Mouse (Mus musculus): ENCODE measurements around the gene Mxra7. TPM values are rescaled to one million over a fixed set of nuclear protein-coding genes. Genes with fewer than 3 reads are reported as not detected.

Mxra7 gene
- total RNA-seq, 2 experiments from 2014 or later: 16.8 to 21.2 TPM

DNA sequence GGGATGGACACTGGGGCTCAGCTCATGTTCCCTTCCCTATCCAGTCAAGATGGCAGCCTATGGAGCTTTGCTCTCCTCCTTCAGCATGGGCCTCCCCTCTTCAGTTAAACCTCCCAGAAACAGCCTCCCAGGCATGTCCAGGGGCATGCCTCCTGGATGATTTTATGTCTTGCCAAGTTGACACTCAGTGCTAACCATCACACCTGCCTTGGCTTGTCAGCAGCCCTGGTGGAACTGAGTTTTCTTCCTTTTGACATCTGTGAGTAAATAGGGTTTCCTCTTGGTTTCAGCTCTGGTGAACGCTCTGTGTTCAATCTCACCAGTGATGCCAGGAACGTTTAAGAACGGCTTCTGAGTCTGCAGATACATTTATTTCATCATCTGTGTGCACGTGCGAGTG, 25.1 kb downstream of the Mxra7 start:
- DNase-seq (ENCODE audit: extremely low spot score in 1 of 2, low spot score in 1 of 2): no peak

DNA sequence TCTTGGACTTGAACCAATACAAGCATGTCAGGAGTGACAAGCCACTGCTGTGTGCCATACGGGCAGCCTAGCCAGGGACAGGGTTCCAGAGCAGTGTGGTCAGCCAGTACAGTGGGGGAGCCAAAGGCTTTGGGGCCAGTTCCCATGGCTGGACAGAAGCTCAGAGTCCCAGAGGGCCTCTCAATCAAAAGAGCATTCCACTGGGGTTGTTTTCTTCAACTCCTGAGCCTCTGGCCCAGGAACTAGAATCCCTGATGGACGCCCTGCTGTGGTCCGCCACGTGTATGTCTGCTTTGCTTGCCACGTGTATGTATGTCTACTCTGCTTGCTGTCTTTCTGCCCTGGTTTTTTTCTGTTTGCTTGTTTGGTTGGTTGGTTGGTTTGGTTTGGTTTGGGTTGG, 26.7 kb downstream of the Mxra7 start:
- no peak for DNase-seq (ENCODE audit: extremely low spot score in 1 of 2, low spot score in 1 of 2)

DNA sequence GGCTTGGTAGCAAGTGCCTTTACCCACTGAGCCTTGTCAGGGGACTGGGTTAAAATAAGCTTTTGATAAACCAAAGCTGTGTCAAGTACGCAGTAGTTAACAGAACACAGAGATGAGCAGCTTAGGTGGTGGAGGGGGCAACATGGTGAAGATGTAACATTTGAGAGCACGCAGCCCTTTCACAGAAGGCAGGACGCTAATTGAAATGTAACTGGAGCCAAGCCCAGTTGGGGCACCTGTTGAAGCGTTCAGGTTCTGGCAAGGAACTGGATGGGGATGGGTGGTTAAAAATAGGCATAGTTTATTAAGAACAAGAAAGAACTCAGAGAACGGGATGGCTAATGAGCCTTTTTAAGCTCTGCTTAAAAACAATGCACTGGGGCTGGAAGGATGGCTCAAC, 28.5 kb downstream of the Mxra7 start:
- no peak for DNase-seq (ENCODE audit: extremely low spot score in 1 of 2, low spot score in 1 of 2)

DNA sequence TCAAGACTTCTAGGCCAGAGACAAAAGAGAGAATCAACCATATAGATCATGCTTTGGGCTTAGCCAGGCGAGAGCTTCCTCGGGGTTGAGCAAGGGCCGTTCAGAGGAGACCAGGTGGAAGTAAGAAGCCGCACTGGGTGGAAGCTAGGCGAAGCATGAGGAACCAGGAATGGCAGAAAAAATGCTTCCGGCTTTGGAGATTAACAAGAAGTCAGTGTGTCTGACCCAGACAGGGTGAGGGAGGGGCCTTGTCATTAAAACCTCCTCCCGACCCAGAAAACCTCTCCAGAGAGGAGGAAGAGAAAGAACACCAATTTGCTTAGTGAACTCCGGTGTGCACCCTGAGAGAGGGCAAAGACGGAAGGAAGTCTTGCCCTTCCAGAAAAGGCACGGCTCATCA, 43.6 kb downstream of the Mxra7 start:
- DNase-seq (ENCODE audit: extremely low spot score in 1 of 2, low spot score in 1 of 2): no peak

DNA sequence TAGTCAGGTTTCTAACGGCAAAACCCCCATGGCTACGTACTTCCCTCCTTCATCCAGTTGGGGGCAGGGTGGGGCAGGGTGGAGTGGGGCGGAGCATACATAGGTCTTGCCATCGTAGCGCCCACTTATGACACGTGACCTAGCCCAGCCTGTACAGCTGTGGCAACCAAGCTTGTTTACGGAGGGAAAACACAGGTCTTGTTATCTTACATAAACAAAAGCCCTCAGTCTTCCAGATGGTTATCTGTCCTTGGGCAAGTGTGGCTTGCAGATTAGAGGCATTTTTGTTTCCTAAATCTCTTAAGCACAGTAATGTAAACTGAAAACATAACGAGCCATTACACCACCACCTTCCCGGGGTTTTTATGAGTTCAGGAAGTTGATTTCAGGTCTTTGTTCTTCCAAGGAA, 45.1 kb downstream of the Mxra7 start:
- DNase-seq (ENCODE audit: extremely low spot score in 1 of 2, low spot score in 1 of 2): no peak

DNA sequence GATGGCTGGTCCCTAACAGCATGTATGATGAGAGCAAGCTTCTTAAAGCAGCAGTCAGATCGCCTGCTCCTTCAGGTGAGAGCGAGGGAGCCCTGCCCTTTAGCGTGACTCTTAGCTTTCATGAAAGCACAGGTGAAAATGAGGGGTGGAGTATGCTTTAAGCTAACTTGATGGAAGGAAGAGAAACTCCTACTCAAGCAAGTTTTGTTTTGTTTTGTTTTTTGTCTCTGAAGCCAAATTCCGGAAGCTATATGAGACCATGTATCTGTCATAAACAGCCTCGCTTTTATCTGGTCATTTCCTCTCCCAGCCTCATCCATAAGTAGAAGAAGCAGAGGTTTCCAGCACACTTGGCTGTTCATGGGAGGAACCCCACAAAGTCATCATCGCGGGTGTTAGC, 52.4 kb downstream of the Mxra7 start, which contains the start of gene St6galnac1:
Gene St6galnac1, minus strand, starts transcription at position 101 of the 400 bp plus-strand sequence.
- DNase-seq (ENCODE audit: extremely low spot score in 1 of 2, low spot score in 1 of 2): no peak

DNA sequence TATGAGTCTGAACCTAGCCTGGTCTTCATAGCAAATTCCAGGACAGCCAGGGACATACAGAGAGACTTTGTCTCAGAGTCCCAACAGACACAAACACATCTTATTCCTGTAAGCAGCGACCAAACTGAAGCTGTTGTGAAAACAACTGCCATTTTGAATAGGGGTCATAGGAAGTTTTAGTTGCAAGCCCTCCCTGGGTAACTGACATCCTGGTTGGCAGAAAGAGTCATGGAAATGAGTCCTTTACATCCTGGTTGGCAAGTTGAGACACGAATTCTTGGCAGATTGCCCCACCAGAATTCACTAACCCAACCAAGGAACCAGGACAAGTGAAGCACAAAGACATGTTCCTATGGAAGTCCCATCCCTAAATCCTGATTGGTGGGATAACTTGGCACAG, 54.6 kb downstream of the Mxra7 start:
- DNase-seq (ENCODE audit: extremely low spot score in 1 of 2, low spot score in 1 of 2): no peak

DNA sequence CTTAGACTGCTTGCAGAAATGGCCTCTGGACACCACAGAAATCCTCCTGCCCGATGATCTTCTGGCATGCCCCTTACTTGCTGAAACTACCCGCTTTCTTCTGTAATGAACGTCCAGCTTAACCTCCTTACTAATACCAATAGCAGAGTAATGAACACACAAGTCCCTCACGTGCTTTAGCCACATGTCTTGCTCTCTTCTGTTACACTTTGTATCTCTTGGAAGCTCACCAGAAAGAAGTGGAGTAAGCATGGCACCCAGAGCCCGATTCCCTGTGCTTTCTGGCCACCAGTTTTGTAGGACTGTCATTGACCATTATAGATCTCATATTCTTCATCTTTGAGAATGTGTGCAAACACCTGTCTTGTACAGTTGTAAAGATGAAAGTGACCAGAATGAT, 58.0 kb downstream of the Mxra7 start:
- no peak for DNase-seq (ENCODE audit: extremely low spot score in 1 of 2, low spot score in 1 of 2)

DNA sequence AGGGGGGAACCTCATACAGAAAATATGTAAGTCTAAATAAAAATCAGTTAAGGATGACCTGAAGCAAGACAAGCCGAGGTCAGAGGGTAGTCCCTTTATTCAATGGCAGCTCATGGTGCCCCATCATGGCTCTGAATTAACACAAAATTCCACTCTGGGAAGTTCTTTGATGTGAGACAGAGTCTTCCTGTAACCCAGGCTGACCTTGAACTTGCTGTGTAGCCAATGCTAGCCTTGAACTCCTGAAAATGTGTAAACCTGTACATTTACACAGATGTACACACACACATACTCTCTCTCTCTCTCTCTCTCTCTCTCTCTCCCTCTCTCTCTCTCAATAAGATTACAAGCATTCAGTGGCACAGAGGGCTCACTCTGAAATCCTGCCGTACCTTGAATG, 62.9 kb downstream of the Mxra7 start:
- DNase-seq (ENCODE audit: extremely low spot score in 1 of 2, low spot score in 1 of 2): no peak

DNA sequence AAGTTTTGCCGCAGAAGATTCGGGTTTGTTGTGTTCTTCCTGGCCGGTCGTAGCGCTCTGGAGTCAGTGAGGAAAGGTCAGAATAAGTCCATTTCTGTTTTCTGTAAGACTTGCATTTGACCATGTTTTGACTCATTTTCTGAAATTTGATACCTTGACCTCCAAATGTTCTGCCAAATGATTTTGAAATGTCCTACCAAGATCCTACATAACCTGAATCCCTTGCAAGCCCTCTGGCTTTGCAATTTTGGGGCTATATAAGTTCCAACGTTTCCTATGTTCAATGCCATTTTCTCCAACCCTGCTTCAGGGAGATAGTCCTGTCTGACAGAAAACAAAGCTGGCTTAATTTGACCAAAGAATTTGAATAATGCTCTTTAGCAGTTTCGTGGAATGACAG, 63.5 kb downstream of the Mxra7 start:
- DNase-seq (ENCODE audit: extremely low spot score in 1 of 2, low spot score in 1 of 2): no peak

DNA sequence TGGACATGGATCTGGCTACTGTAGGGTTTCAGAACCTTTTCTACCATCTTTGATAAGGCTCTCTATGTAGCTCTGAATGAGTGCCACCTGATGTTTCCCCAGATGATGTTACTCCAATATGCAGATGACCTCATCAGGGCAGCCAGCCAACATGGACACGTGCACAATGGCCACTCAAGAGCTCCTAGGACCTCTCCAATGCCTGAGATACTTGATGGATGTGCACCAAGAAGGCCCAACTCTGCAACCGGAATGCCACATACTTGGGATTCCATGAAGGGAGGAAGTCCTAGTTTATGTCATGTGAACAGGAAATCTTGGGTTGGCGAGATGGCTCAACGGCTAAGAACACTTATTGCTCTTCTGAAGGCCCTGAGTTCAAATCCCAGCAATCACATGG, 72.7 kb downstream of the Mxra7 start:
- DNase-seq (ENCODE audit: extremely low spot score in 1 of 2, low spot score in 1 of 2): no peak

DNA sequence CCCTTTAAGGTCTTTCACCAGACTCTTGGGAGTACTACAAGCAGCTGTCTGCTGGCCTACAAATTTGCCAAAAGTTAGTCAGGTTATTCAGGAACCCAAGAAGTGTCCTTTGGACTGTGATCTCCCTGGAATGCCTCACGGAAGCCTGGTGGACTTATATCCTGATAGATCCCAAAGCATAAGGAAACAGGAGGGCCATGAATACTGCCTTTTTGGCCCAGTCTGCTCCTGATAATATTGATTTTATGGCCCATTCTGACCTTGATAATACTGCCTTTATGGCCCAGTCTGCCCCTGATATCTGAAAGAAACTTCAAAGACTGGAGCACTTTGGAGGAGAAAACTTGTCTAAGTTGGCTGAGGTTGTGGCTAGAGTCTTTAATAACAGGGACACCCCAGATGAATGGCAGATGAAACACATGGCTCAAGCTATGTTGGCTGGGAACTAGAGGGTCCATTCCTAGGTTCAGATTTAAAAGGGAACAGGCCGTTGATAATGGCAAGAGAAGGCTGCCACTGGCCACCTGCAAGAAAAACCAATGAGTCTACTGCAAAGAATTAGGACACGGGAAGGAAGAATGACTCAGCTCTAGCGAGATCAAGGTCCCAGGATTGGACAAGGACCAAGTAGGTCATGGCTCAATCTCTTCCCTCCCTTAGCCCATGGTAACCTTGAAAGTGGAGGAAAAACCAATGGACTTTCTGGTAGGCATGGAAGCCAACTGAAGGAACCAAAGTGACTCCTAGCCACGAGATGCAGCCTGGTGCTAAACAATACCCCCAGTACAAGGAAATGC, 74.0 kb downstream of the Mxra7 start:
- no peak for DNase-seq (ENCODE audit: extremely low spot score in 1 of 2, low spot score in 1 of 2)

Other genes starting within 250 kb of the Mxra7 start
- gene Ube2o, start 246.6 kb downstream of the Mxra7 start, total RNA-seq (2021): 10 to 100 TPM; 97.0 to 97.1 TPM
- gene Aanat, start 241.6 kb downstream of the Mxra7 start, total RNA-seq (2021): under 1 TPM; 0.32 to 0.68 TPM
- 1 to 10 TPM; 1.1 to 1.8 TPM for gene Rhbdf2, start 201.0 kb downstream of the Mxra7 start, total RNA-seq (2021)
- gene Prcd, start 174.5 kb downstream of the Mxra7 start, total RNA-seq (2021): 1 to 10 TPM; 6.4 to 7.0 TPM
- 10 to 100 TPM; 65.7 to 78.3 TPM for gene Cygb, start 173.7 kb downstream of the Mxra7 start, total RNA-seq (2021)
- not detected for gene St6galnac1, start 52.5 kb downstream of the Mxra7 start, total RNA-seq (2021)
- gene Mettl23, start 15.2 kb upstream of the Mxra7 start, total RNA-seq (2021): 10 to 100 TPM; 23.8 to 29.5 TPM
- gene Jmjd6, start 15.4 kb upstream of the Mxra7 start, total RNA-seq (2021): 10 to 100 TPM; 30.3 TPM
- 10 to 100 TPM; 35.8 to 49.4 TPM for gene Mfsd11, start 24.4 kb upstream of the Mxra7 start, total RNA-seq (2021)
- gene Srsf2, start 25.0 kb upstream of the Mxra7 start, total RNA-seq (2021): 100 to 1,000 TPM; 156 to 162 TPM
- 10 to 100 TPM; 46.1 to 48.1 TPM for gene Mgat5b, start 90.8 kb upstream of the Mxra7 start, total RNA-seq (2021)

Measured in layer of hippocampus, postnatal 25 days (tissue).